22 mouse cellular contexts compared by ENCODE assay signal in the genomic region with DNA sequence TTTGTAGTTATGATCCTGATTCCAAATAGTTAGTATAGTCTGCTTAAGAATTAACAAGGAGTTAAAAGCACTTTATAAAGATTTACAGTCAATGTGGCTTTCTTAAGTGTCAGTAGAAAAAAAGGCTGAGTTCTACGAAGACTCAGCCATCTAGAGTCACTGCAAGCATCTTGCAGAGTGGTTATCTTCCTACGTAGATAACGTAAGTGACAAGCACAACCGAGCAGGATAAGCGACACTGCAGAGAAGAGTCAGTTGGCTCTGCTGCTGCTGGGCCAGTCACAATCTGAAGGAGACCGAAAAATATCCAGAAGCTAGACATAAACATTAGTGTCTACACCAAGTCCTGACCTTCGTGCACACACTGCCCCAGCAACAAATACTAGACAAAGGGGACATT.
"Had no signal": no experiment of that assay in that cellular context is flagged by ENCODE, and none has a peak within 500 bp of the region (broad histone marks: within the 10 kb centered on the region; RNA-seq: fewer than 3 reads in every experiment).

No protein-coding gene starts in this region.

- H3K9me3 ChIP-seq: lung, embryonic 15.5 days; midbrain, embryonic 12.5 days; midbrain, embryonic 15.5 days; neural tube, embryonic 13.5 days had no signal

- H3K4me1 ChIP-seq: midbrain, embryonic 12.5 days; midbrain, embryonic 15.5 days had no signal

- H3K9ac ChIP-seq: lung, embryonic 15.5 days; midbrain, embryonic 12.5 days; midbrain, embryonic 15.5 days; neural tube, embryonic 13.5 days had no signal

- H3K27ac ChIP-seq: layer of hippocampus, adult 2 months; left cerebral cortex, adult 2 months; lung, embryonic 15.5 days; midbrain, embryonic 12.5 days; midbrain, embryonic 15.5 days; neural tube, embryonic 13.5 days; stomach, postnatal 0 days had no signal

- H3K27me3 ChIP-seq: lung, embryonic 15.5 days; midbrain, embryonic 12.5 days; midbrain, embryonic 15.5 days; neural tube, embryonic 13.5 days had no signal

- H3K4me2 ChIP-seq: lung, embryonic 15.5 days; midbrain, embryonic 12.5 days; midbrain, embryonic 15.5 days; neural tube, embryonic 13.5 days had no signal

- H3K4me3 ChIP-seq: layer of hippocampus, adult 2 months; left cerebral cortex, adult 2 months; lung, embryonic 15.5 days; midbrain, embryonic 12.5 days; midbrain, embryonic 15.5 days; neural tube, embryonic 13.5 days had no signal

- DNase-seq: kidney, adult 18-20 months; kidney, adult 9 months; kidney, postnatal 14 days; kidney, postnatal 4 days; layer of hippocampus, adult 9-11 months; layer of hippocampus, postnatal 36 days; lung, adult 18-20 months; lung, postnatal 10 days; lung, postnatal 36 days; right cerebral cortex, adult 18-20 months; thymus, adult 2 months; thymus, postnatal 14 days; thymus, postnatal 4 days had no signal

- ATAC-seq: hindbrain, embryonic 16.5 days; intestine, embryonic 16.5 days; midbrain, embryonic 15.5 days had no signal
